Mouse (Mus musculus) E14TG2a.4 (cell line): ENCODE results near the gene Rere.

ENCODE experiments used
- CTCF ChIP-seq: conservative IDR thresholded peaks from 2 replicates; pipeline ENCODE4 v1.5.1; 2014; ENCODE audit warnings: low read length
- NANOG ChIP-seq: IDR thresholded peaks from 2 replicates; pipeline ENCODE4 v1.6.1; 2014; ENCODE audit warnings: borderline replicate concordance, low read length, mixed read lengths
- POU5F1 ChIP-seq: IDR thresholded peaks from 2 replicates; pipeline ENCODE4 v1.6.1; 2014; ENCODE audit warnings: low read length, borderline replicate concordance

DNA sequence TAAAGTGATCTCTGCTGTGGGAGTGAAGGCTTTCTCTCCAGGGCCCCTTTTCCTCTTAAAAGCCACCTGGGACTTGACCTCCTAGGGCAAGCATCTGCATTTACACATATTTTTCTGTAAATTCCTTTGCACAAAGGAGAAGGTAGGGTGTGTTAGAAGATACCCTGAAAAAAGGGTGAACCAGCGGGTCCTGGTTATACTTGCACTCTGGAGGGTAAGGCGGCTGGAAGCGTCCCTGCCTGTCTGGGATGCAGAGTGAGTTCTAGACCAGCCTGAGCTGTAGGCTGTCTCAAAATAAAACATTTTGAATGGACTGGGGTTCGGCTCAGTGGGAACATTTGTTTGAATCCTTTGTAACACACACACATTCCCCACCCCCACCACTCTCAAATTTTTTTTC lies 310.2 kb downstream of the Rere start:
- TF ChIP-seq CTCF (no peak), POU5F1 (no peak), NANOG (no peak)
